Mouse (Mus musculus) kidney, postnatal 0 days (tissue): ENCODE results near the gene 4930522H14Rik. TPM values are rescaled to one million over a fixed set of nuclear protein-coding genes. Genes with fewer than 3 reads are reported as not detected.

Experiments
- ATAC-seq: fragments of 200-750 bp; cut with Nextera tagmentation; replicated peaks from 2 replicates; pipeline ENCODE4 v1.8.0; 2017; ENCODE audit warnings: low read depth, moderate number of reproducible peaks, moderate TSS enrichment, moderate library complexity; ENCODE audit not compliant: low FRiP score
- DNase-seq: peaks from one replicate; pipeline ENCODE4 v3.0.0-alpha.2; 2016; ENCODE audit warnings: low spot score
- H3K27ac ChIP-seq: fragments of 300-500 bp; sonication (generic); 2 replicates; pipeline ENCODE4 v1.5.1; 2014; ENCODE audit warnings: mild to moderate bottlenecking
- H3K27me3 ChIP-seq: fragments of 300-500 bp; sonication (generic); 2 replicates; pipeline ENCODE4 v1.6.1; 2014; ENCODE audit warnings: low read length, mixed read lengths; ENCODE audit not compliant: insufficient read depth
- H3K36me3 ChIP-seq: fragments of 300-500 bp; sonication (generic); 2 replicates; pipeline ENCODE4 v1.6.1; 2014; ENCODE audit warnings: low read length, mixed read lengths; ENCODE audit not compliant: insufficient read depth
- H3K4me1 ChIP-seq: fragments of 300-500 bp; sonication (generic); replicated peaks from 2 replicates; pipeline ENCODE4 v1.6.1; 2014; ENCODE audit warnings: antibody characterized with exemption, low read length, mixed read lengths; ENCODE audit not compliant: insufficient read depth
- H3K4me2 ChIP-seq: fragments of 300-500 bp; sonication (generic); 2 replicates; pipeline ENCODE4 v1.6.1; 2014; ENCODE audit warnings: mild to moderate bottlenecking, low read length, moderate library complexity, mixed read lengths
- H3K4me3 ChIP-seq: fragments of 300-500 bp; sonication (generic); replicated peaks from 2 replicates; pipeline ENCODE4 v1.5.1; 2014; ENCODE audit warnings: low read depth, low read length
- H3K9ac ChIP-seq: fragments of 300-500 bp; sonication (generic); 2 replicates; pipeline ENCODE4 v1.6.1; 2014; ENCODE audit warnings: low read depth, low read length
- H3K9me3 ChIP-seq: fragments of 300-500 bp; sonication (generic); replicated peaks from 2 replicates; pipeline ENCODE4 v1.6.1; 2016; ENCODE audit warnings: low read length, inconsistent platforms, mixed read lengths
- CTCF ChIP-seq: IDR thresholded peaks from 2 replicates; pipeline ENCODE4 v1.5.1; 2016; ENCODE audit warnings: antibody characterized with exemption, low read depth, mild to moderate bottlenecking, moderate library complexity
- WGBS: fragments of 180-500 bp; shearing (Covaris S2); extraction: QIAGEN DNeasy Blood & Tissue Kit; methylation state at CpG from one replicate; pipeline ENCODE4 v1.1.7; 2014; 5-methylcytosine and 5-hydroxymethylcytosine counted together
- polyA plus RNA-seq: library from polyadenylated mRNA; unstranded; fragments of >200 nt; fragmentation: Nextera tagmentation; extraction: Ambion mirVana; gene quantifications from 2 replicates; pipeline ENCODE4 v1.2.1, GENCODE M21; 2015

Gene 4930522H14Rik
- polyA plus RNA-seq, 1 experiment from 2014 or later = not detected

GRCm38 (mm10) chr4:109568959-109569358, 37.9 kb upstream of the 4930522H14Rik start:
- no peak for TF ChIP-seq CTCF
- H3K9ac ChIP-seq = no peak overlapping the region
- H3K4me3 ChIP-seq = no peak overlapping the region
- no peaks in the 10 kb centered on the region for H3K4me1 ChIP-seq
- WGBS = 74% methylated on average over 10 of the region's 10 CpGs
- no peak overlapping the region for H3K4me2 ChIP-seq
- ATAC-seq = no peak
- H3K36me3 ChIP-seq = no peaks in the 10 kb centered on the region
- no peak overlapping the region for H3K27ac ChIP-seq
- H3K27me3 ChIP-seq = no peaks in the 10 kb centered on the region
- no peak for DNase-seq
- H3K9me3 ChIP-seq = no peaks in the 10 kb centered on the region

DNA sequence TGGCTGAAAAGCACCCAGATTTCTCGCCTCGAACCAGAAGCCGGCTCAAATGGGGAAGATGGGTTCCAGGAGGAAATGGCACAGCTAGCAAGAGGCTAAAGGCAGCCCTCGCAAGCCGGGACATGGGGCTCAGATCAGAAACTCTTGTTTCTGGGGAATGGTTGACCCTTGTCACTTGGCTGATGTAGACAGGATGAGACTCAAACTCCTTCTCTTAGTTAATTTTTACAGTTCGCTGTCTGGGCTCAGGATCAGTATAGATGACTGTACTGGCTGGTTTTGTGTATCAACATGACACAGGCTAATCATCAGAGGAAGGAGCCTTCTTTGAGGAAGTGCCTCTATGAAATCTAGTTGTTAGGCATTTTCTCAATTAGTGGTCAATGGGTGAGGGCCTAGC, 33.6 kb upstream of the 4930522H14Rik start:
- WGBS = 88% methylated on average over 6 of the region's 6 CpGs
- DNase-seq = no peak
- TF ChIP-seq CTCF = no peak
- Histone ChIP-seq H3K9me3 (no peaks in the 10 kb centered on the region), H3K4me3 (no peak overlapping the region), H3K27me3 (no peaks in the 10 kb centered on the region), H3K9ac (no peak overlapping the region), H3K4me2 (no peak overlapping the region), H3K4me1 (no peaks in the 10 kb centered on the region), H3K27ac (no peak overlapping the region), H3K36me3 (no peaks in the 10 kb centered on the region)
- ATAC-seq = no peak

- Histone ChIP-seq H3K9me3 (no peaks in the 10 kb centered on the region), H3K27ac (peak overlapping the region; percentile 31; the same call in 1 of the 2 replicates), H3K4me3 (0 out of 2 replicates have a peak overlapping the region, but pooled peaks have one; percentile 14), H3K36me3 (no peaks in the 10 kb centered on the region), H3K4me1 (0 out of 2 replicates have a peak, but pooled peaks cover 3% of the 10 kb centered on the region), H3K27me3 (no peaks in the 10 kb centered on the region), H3K4me2 (peak overlapping the region; percentile 52), H3K9ac (no peak overlapping the region)
- DNase-seq = peak; percentile 68
- ATAC-seq = no peak
- TF ChIP-seq CTCF = no peak
- 12% methylated on average over 11 of the region's 11 CpGs for WGBS
Observed at GRCm38 (mm10) chr4:109550338-109551150, 19.4 kb upstream of the 4930522H14Rik start.

DNA sequence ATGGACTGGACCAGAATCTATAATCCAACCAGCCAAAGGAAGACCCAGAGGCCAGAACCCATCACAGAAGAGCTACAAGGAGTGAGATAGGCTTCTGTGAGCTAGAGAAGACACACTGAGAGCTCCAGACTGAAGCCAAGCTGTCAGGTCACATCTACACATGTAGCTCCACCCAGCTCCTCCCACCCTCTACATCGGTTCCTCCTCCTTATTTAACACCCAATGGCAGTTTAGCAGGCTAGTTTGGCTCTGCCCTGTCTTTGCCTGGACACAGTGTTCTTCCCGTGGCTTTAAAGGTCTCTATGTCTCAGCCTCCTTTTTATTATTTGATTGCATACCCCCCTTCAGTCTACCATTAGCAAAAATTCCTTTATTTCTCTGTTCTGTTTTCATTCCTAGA, 16.2 kb upstream of the 4930522H14Rik start:
- no peak for TF ChIP-seq CTCF
- H3K4me2 ChIP-seq = no peak overlapping the region
- H3K4me1 ChIP-seq = 0 out of 2 replicates have a peak, but pooled peaks cover 3% of the 10 kb centered on the region
- 15% methylated on average over 2 of the region's 2 CpGs for WGBS
- H3K27me3 ChIP-seq = no peaks in the 10 kb centered on the region
- no peaks in the 10 kb centered on the region for H3K9me3 ChIP-seq
- no peaks in the 10 kb centered on the region for H3K36me3 ChIP-seq
- no peak overlapping the region for H3K9ac ChIP-seq
- H3K27ac ChIP-seq = no peak overlapping the region
- ATAC-seq (no peak), DNase-seq (no peak)
- H3K4me3 ChIP-seq = no peak overlapping the region

- Histone ChIP-seq H3K4me1 (0 out of 2 replicates have a peak, but pooled peaks cover 3% of the 10 kb centered on the region), H3K4me2 (no peak overlapping the region), H3K36me3 (no peaks in the 10 kb centered on the region), H3K4me3 (no peak overlapping the region), H3K9ac (no peak overlapping the region), H3K9me3 (no peaks in the 10 kb centered on the region), H3K27ac (no peak overlapping the region), H3K27me3 (no peaks in the 10 kb centered on the region)
- ATAC-seq = no peak
- no peak for TF ChIP-seq CTCF
- WGBS = 80% methylated on average over 2 of the region's 2 CpGs
- DNase-seq = no peak
Observed at GRCm38 (mm10) chr4:109546538-109546937, 15.4 kb upstream of the 4930522H14Rik start.

DNA sequence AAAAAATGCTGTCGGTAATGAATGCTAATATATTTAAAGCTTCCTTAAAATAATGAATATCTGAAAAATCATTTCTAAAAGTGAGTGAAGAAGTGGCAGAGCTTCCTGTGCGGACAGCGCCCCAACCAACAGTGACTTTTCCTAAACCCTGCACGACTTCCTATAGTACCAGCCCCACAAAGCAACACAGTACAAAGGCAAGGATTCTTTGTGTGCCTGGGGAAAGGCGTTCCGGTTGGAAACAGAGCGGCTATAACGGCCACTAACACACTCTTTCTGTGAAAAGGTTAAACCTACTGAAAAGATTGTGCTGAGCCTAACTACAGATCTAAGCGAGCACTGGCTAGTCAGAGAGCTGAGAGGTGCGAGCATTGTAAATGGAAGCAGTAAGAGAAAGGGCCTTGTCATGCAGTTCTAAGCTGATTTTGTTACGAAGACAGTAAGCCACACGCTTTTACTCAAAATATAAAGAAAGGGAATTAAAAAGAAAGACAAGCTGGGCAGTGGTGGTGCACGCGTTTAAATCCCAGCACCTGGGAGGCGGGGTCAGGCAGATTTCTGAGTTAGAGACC, 766 bp downstream of the 4930522H14Rik start:
- Histone ChIP-seq H3K4me2 (no peak overlapping the region), H3K36me3 (no peaks in the 10 kb centered on the region), H3K4me3 (no peak overlapping the region), H3K27ac (no peak overlapping the region), H3K9me3 (no peaks in the 10 kb centered on the region), H3K9ac (no peak overlapping the region), H3K27me3 (no peaks in the 10 kb centered on the region), H3K4me1 (no peaks in the 10 kb centered on the region)
- WGBS = 75% methylated on average over 15 of the region's 15 CpGs
- no peak for TF ChIP-seq CTCF
- DNase-seq (no peak), ATAC-seq (no peak)
